Mouse (Mus musculus) splenic B cell, adult 2 months (primary cell): ENCODE measurements around the gene A530064D06Rik.
"Not testable (repeated sequence)": the region's sequence is repeated elsewhere in the genome, so short reads cannot be mapped to it uniquely, and the experiment has no call there.

Experiments
- DNase-seq: peaks from one replicate; pipeline ENCODE4 v3.0.0-alpha.2; 2011; ENCODE audit warnings: low read depth, low spot score
- H3K27me3 ChIP-seq: 2 replicates; pipeline ENCODE4 v1.6.1; 2012; ENCODE audit warnings: mild to moderate bottlenecking, low read length, moderate library complexity, mixed read lengths; ENCODE audit not compliant: control insufficient read depth, poor library complexity, insufficient read depth, severe bottlenecking
- H3K36me3 ChIP-seq: 2 replicates; pipeline ENCODE4 v1.6.1; 2012; ENCODE audit warnings: mild to moderate bottlenecking, low read length, moderate library complexity, mixed read lengths; ENCODE audit not compliant: control insufficient read depth, poor library complexity, insufficient read depth, severe bottlenecking

The A530064D06Rik gene

DNA sequence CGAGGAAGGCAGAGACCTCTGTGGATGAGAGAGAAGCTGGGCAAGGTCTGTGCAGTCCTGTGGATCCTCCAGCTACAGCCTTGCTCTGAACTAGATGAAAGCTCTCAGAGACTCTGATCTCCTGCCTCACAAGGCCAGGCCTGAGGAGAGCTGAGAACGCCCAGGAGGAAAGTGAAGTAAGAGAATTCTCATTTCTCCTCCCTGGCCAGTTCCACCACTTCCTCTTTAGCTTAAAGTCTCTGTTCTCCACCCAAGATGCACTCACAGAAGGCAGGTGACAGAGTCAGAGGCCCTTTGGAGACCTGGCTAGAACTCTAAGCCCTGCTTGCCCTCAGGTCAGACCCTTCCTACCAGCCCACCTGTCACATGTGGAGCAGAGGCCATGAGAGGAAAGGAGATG is at the start of gene A530064D06Rik:
Gene A530064D06Rik, minus strand, starts transcription at position 173 of the 400 bp plus-strand sequence.
- not testable (repeated sequence) for H3K36me3 ChIP-seq, H3K27me3 ChIP-seq
- DNase-seq = peak; percentile 16

DNA sequence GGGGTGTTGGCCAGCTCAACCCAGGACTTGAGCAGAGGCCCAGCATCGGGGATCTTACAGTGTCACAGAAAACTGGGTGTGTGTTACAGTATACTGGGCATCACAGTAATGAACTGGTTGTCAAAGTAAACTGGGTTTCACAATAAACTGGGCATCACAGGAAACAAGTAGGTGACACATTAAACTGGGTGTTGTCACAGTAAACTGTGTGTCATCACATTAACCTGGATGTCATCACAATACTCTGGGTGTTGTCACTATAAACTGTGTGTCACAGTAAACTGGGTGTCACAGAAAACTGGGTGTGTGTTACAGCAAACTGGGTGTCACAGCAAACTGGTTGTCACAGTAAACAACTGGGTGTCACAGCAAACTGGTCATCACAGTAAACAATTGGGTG is 48.4 kb upstream of the A530064D06Rik start:
- DNase-seq = no peak
- Histone ChIP-seq H3K27me3 (no peaks in the 10 kb centered on the region), H3K36me3 (no peaks in the 10 kb centered on the region)

DNA sequence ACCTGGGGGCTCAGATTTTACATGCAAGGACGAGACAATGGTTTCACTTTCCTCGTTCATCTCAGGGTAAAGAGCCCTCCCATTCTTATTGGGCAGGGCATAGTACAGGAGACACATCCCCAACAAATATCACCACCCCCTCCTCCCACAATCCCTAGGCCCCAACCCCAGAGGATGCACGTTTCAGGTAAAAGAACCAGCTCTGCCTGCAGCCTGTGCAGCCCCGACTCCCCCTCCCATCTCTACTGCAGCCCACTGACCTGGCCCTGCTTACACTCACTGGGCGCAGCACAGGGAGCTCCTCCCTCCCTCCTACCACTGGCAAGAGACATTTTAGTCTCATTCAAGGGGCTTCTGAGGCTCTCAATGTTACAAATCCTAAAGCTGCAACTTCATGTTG is 46.4 kb upstream of the A530064D06Rik start:
- no peak for DNase-seq
- Histone ChIP-seq H3K27me3 (no peaks in the 10 kb centered on the region), H3K36me3 (no peaks in the 10 kb centered on the region)

DNA sequence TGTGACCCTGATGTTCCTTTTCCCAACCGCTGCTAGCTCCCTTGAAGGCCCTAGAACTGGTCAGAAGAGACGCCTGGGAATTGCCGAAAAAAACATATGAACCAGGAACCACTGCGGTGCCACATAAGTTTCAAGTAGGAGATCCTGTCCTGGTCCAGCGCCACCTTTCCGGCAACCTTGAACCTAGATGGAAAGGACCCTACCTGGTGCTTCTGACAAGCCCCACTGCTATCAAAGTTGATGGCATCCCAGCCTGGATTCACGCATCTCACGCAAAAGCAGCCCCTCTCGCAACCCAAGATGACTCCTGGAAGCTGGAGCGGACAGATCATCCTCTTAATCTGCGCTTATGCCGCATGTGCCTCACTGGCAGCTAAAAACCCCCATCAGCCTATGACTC is 45.5 kb upstream of the A530064D06Rik start:
- Histone ChIP-seq H3K36me3 (no peaks in the 10 kb centered on the region), H3K27me3 (no peaks in the 10 kb centered on the region)
- DNase-seq = no peak

DNA sequence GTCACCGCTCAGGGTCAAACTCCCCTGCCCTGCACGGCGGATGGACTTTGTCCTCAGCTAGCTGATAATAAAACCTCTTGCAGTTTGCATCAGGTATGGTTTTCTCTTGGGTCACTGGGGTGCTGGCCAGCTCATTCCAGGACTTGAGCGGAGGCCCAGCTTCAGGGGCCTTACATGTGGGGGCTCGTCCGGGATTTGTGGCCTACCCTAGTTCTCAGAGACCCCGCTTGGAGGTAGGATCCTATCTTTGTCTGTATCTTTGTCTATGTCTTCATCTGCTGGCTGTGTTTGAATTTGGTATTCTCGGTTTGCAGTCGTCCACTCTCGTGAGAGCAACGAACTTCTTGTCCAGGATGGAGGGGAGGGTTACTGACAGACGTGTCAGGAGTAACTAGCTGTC is 36.0 kb upstream of the A530064D06Rik start:
- no peak for DNase-seq
- Histone ChIP-seq H3K27me3 (no peaks in the 10 kb centered on the region), H3K36me3 (no peaks in the 10 kb centered on the region)

DNA sequence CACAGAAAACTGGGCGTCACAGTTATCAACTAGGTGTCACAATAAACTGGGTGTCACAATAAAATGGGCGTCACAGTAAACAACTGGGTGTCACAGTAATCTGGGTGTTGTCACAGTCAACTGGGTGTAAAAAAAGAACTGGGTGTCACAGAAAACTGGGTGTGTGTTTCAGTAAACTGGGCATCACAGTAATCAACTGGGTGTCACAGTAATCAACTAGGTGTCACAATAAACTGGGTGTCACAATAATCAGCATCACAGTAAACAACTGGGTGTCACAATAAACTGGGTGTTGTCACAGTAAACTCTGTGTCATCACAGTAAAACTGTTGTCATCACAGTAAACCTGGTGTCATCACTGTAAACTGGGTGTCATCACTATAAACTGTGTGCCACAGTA is 25.3 kb upstream of the A530064D06Rik start:
- H3K27me3 ChIP-seq = no peaks in the 10 kb centered on the region
- DNase-seq = no peak
- H3K36me3 ChIP-seq = no peaks in the 10 kb centered on the region

DNA sequence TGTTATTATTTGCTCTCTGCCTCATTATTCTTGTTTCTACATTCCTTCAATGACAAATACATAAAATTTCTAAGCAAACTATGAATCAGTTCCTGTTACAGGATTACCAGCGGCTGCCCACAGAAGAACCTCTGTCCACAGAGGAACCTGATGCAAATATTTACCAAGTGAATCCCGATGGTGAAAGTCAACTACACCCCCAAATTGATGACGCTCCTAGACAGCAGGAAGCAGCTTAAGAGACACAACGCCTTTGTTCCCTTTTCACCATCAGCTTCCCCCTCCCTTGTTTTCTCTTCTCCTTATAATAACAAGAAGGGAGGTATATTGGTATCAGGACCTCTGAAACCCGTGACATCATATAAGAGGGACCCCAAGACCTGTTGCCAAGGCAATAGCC is 18.2 kb upstream of the A530064D06Rik start:
- Histone ChIP-seq H3K27me3 (no peaks in the 10 kb centered on the region), H3K36me3 (no peaks in the 10 kb centered on the region)
- DNase-seq = peak; percentile 36

DNA sequence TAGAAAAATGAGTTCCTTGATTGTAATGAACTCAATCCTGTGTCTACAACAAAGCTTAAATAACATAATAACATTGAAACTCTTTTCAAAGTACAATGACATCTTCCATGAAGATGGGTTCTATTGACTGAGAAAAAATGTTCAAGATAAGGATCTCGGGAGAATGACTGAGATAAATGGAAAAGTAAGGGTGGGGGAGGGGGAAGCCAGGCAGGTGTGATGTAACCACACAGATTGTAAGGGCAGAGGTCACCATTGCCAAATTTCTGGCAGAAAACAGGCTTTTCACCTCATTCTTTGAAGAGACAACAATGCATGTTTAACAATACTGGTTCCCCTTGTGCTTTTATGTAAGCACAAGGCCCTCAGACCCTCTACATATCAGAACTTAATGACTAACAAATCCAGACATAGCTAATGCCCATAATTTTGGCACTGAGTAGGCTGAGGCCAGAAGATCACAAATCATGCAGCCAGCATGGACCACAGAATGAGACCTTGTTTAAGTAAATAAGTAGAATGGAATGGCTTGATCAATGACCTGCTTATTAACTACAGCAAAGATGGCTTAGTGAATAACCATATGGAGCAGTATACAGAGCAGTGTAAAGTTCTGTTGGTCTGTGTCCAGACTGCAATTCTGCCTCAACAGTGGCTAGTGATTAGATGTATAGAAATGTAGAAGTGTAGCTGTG is 9.5 kb downstream of the A530064D06Rik start:
- DNase-seq = no peak
- Histone ChIP-seq H3K27me3 (no peaks in the 10 kb centered on the region), H3K36me3 (no peaks in the 10 kb centered on the region)

DNA sequence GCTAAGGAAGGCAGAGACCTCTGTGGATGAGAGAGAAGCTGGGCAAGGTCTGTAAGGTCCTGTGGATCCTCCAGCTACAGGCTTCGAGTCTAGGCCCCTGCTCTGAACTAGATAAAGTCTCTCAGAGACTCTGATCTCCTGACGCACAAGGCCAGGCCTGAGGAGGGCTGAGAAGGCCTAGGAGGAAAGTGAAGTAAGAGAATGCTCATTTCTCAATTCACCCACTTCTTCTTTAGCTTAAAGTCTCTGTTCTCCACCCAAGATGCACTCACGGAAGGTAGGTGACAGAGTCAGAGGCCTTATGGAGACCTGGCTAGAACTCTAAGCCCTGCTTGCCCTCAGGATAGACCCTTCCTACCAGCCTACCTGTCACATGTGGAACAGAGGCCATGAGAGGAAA is 21.0 kb downstream of the A530064D06Rik start, which contains the start of gene 9830107B12Rik:
Gene 9830107B12Rik, minus strand, starts transcription at position 149 of the 400 bp plus-strand sequence.
- no peak for DNase-seq
- no peaks in the 10 kb centered on the region for H3K36me3 ChIP-seq
- no peaks in the 10 kb centered on the region for H3K27me3 ChIP-seq

DNA sequence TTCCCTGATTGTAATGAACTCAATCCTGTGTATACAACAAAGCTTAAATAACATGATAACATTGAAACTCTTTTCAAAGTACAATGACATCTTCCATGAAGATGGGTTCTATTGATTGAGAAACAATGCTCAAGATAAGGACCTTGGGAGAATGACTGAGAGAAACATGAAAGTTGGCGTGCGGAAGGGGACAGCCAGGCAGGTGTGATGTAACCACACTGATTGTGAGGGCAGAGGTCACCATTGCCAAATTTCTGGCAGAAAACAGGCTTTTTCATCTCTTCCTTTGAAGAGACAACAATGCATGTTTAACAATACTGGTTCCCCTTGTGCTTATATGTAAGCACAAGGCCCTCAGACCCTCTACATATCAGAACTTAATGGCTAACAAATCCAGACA is 34.3 kb downstream of the A530064D06Rik start:
- DNase-seq = no peak
- Histone ChIP-seq H3K27me3 (no peaks in the 10 kb centered on the region), H3K36me3 (no peaks in the 10 kb centered on the region)

DNA sequence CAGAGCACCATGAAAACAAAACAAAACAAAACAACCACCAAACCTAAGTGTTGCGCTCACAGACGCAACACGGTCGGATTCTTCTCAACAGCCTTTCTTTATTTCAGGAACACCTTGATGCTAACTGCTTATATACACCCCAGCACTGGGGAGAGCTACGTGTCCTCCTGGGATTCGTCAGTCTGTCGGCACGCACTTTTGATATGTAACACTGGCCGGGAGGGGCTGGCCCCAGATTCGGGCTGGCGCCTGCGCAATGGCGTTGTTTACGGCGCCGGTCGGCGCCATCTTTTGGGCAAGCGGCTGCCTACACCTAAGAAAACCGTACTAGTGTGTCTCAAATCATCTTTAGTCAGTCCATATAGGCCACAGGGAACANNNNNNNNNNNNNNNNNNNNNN is 46.6 kb downstream of the A530064D06Rik start:
- DNase-seq = no peak
- H3K36me3 ChIP-seq = no peaks in the 10 kb centered on the region
- H3K27me3 ChIP-seq = no peaks in the 10 kb centered on the region

DNA sequence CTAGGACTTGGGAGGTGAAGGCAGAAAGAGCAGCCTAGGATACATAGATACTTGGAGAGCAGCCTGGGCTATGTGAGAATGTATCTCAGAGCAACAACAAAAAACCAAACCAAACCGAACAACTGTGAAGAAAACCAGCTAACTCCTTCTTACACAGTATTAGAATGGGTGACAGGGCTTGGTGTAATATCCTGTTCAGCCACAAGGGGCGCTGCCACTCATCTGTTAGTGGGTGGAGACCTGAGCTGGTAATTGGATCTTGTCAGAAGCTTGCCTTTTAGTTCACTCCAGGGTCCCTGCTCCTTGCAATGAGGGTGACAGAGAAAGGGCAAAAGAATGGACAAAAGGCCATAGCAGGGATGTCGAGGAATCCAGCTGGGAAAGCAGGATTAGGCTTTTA is 47.4 kb downstream of the A530064D06Rik start:
- H3K27me3 ChIP-seq = no peaks in the 10 kb centered on the region
- DNase-seq = peak; percentile 89

DNA sequence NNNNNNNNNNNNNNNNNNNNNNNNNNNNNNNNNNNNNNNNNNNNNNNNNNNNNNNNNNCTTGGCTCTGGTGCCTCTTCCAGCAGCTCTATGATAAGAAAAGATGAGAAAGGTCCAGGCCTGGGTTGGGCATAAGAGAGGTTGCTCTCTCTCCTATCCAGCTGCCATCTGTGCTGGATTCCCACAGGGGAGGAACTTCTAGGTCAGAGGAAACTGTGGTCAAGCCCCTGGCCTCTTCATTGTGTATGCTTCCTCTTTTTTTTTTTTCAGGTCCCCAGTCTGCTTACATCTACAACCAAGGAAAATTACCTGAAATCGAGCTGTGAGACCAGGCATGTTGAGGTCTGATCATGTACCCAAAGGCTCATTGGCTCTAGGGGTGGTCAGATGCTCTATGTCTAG is 48.5 kb downstream of the A530064D06Rik start:
- H3K27me3 ChIP-seq = no peaks in the 10 kb centered on the region
- no peaks in the 10 kb centered on the region for H3K36me3 ChIP-seq
- DNase-seq = peak; percentile 78

More for the DNA sequence above, 47.4 kb downstream of the A530064D06Rik start:
- no peaks in the 10 kb centered on the region for H3K36me3 ChIP-seq

DNA sequence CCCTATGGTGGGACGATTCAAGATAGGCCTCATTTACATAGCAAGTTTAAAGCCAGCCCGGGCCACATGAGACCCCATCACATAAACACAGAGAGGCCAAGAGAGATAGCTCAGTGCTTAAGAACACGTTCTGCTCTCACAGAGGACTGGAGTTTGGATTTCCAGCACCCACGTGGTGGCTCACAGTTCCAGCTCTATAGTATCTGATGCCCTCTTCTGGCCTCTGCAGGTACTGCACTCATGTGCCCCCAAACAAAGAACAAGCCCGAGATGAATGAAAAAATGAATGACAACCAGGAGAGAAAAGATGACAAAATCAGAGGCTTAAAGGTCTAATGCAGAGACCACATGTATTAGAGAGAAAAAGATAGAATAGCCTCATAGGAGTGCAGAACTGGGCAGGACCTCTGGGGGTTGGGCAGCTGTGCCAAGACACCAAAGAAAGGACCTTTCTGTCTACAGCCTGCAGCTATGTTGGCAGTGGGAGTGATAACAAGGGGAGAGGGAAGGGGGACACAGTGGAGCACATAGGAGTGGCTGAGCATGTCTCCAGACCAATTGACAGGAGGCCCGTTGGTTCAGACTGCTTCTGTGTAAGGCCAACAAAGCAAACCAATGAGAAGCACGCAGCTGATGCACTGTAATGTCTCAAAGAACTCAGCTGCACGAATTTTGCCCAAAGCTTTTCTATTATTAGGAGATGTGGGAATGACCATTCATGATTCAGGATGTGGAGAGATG is 56.4 kb downstream of the A530064D06Rik start:
- peak; percentile 73 for DNase-seq
- no peaks in the 10 kb centered on the region for H3K36me3 ChIP-seq
- H3K27me3 ChIP-seq = no peaks in the 10 kb centered on the region

DNA sequence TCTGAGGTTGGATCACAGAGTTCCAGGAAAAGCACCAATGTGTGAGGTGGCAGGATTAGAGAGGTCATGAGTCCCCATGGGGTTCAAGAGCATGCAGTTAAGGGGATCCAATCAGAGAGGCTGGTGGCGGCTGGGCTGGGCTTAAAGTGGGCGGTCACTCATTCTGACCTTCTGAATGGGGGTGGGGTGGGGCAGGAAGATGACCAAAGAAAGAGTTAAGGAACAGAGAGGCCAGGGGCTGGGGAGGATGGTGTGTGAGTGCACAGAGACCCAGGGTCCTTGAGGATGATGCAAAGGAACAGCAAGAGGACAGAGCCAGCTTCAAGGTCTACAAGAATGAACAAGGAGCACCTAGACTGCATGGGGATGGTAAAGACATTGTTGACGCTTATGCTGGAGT is 58.6 kb downstream of the A530064D06Rik start:
- no peak for DNase-seq
- Histone ChIP-seq H3K27me3 (no peaks in the 10 kb centered on the region), H3K36me3 (no peaks in the 10 kb centered on the region)
